Mouse (Mus musculus) inflammation-experienced regulatory T-cells (primary cell): ENCODE measurements around the gene Slc25a4. TPM values are rescaled to one million over a fixed set of nuclear protein-coding genes. Genes with fewer than 3 reads are reported as not detected.

Source experiments
- polyA plus RNA-seq, 2 experiments: library from polyadenylated mRNA; unstranded; fragments of 100-300 nt; shearing (Covaris generic); gene quantifications; one replicate each; pipeline ENCODE4 v1.2.1; 2017

The Slc25a4 gene
- polyA plus RNA-seq = 100 to 1,000 TPM in 1 of 2 experiments, 10 to 100 TPM in 1; 97.8 to 125 TPM

DNA sequence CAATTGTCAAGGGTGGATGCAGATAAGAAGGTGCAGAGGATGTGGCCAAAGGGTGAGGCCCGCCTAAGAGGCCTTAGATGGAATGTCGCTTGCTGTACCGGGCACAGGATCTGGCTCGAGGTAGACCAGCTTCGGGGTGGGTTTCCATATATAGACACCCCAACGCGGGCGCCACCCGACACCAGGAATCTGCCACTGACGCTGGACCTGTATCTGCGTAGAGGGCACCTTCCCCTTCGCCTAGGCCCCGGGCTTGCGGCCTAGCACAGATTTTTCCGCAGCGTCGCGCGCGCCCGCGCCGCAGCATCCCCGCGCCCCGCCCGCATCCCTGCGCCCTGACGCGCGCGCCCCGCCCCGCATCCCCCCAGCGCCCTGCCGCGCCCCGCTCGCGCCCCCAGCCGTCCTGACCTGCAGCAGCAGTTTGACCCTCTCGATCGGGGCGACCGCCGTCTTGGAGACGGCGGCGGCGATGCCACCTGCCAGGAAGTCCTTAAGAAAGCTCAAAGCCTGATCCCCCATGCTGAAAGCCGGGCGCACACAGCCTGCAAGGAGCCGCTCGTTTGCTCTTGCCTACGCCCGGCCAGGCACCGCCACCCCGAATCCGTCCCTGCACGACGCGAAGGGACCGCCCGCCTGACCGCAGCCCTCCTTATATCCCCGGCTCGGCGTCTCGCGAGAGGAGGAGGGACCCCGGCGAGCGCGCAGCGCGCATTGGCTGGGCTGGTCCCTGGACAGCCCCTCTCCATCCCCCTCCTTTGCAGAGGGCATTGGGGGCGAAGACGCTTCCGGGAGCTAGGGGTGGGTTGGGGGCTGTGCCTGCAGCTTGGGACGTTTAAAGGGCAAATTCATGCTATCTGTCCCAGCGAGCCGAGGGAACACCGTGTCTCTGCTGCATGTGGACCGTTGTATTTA lies at the start of gene Slc25a4:
TSS of gene Slc25a4 (minus strand) at position 881 of the 912 bp plus-strand sequence.

Other genes starting within 250 kb of the Slc25a4 start
- 1 to 10 TPM; 2.9 to 3.4 TPM for gene 1700029J07Rik, start 236.0 kb downstream of the Slc25a4 start, polyA plus RNA-seq
- gene Ufsp2, start 235.8 kb downstream of the Slc25a4 start, polyA plus RNA-seq = 10 to 100 TPM; 31.0 to 39.3 TPM
- gene Lrp2bp, start 212.0 kb downstream of the Slc25a4 start, polyA plus RNA-seq = under 1 TPM; 0.49 to 0.71 TPM
- 10 to 100 TPM; 14.4 to 26.6 TPM for gene Ankrd37, start 205.6 kb downstream of the Slc25a4 start, polyA plus RNA-seq
- gene Cfap97, start 59.5 kb downstream of the Slc25a4 start, polyA plus RNA-seq = 10 to 100 TPM; 22.8 to 28.6 TPM
- 10 to 100 TPM; 18.2 to 19.2 TPM for gene Snx25, start 59.1 kb downstream of the Slc25a4 start, polyA plus RNA-seq
- gene Helt, start 83.4 kb upstream of the Slc25a4 start, polyA plus RNA-seq = under 1 TPM in 1 of 2 experiments, not detected in 1; 0.87 TPM